Mouse (Mus musculus): ENCODE results near the gene Rhoa. TPM values are rescaled to one million over a fixed set of nuclear protein-coding genes. Genes with fewer than 3 reads are reported as not detected.
"Not testable (repeated sequence)": the region's sequence is repeated elsewhere in the genome, so short reads cannot be mapped to it uniquely, and the experiment has no call there.

Rhoa gene
- polyA plus RNA-seq, 1 experiment: 148 TPM

GRCm38 (mm10) chr9:108305170-108305569, 759 bp upstream of the Rhoa start:
- no peak for DNase-seq
- no peaks in the 10 kb centered on the region for H3K27me3 ChIP-seq (ENCODE audit: control insufficient read depth, insufficient read depth, low read length)
- peaks cover 9% of the 10 kb centered on the region for H3K4me1 ChIP-seq (replicated peaks; ENCODE audit: control insufficient read depth, insufficient read depth, low read length)
- TF ChIP-seq POLR2A (IDR thresholded peaks at IDR 0.05; ENCODE audit: control insufficient read depth, extremely low read depth, insufficient read depth, low read length, poor library complexity) (no peak), CTCF (IDR thresholded peaks at IDR 0.05; ENCODE audit: borderline replicate concordance, control insufficient read depth, extremely low read depth, insufficient read depth, low read length, poor library complexity) (no peak)
- no peaks in the 10 kb centered on the region for H3K36me3 ChIP-seq (ENCODE audit: control insufficient read depth, insufficient read depth, low read length)
- peak overlapping the region; percentile 57 for H3K4me3 ChIP-seq (ENCODE audit: control insufficient read depth, insufficient read depth, low read length)
- WGBS: 0% methylated on average over 1 of the region's 1 CpGs
- H3K27ac ChIP-seq (ENCODE audit: control insufficient read depth, insufficient read depth, low read length): no peak overlapping the region

- Histone ChIP-seq H3K4me3 (ENCODE audit: control insufficient read depth, insufficient read depth, low read length) (peak overlapping the region; percentile 95), H3K4me1 (replicated peaks; ENCODE audit: control insufficient read depth, insufficient read depth, low read length) (peaks cover 9% of the 10 kb centered on the region), H3K27me3 (ENCODE audit: control insufficient read depth, insufficient read depth, low read length) (no peaks in the 10 kb centered on the region), H3K27ac (ENCODE audit: control insufficient read depth, insufficient read depth, low read length) (peak overlapping the region; percentile 95), H3K36me3 (ENCODE audit: control insufficient read depth, insufficient read depth, low read length) (no peaks in the 10 kb centered on the region)
- WGBS: 1% methylated on average over 50 of the region's 51 CpGs
- peak; percentile 84 for DNase-seq
- no peak for TF ChIP-seq POLR2A (IDR thresholded peaks at IDR 0.05; ENCODE audit: control insufficient read depth, extremely low read depth, insufficient read depth, low read length, poor library complexity)
- 0 out of 2 replicates have a peak, but pooled peaks have one; percentile 12 for TF ChIP-seq CTCF (IDR thresholded peaks at IDR 0.05; ENCODE audit: borderline replicate concordance, control insufficient read depth, extremely low read depth, insufficient read depth, low read length, poor library complexity)
Observed at GRCm38 (mm10) chr9:108306571-108306980, 647 bp downstream of the Rhoa start.

GRCm38 (mm10) chr9:108307021-108307807, 1.3 kb downstream of the Rhoa start:
- peak overlapping the region; percentile 65 for H3K27ac ChIP-seq (ENCODE audit: control insufficient read depth, insufficient read depth, low read length)
- H3K36me3 ChIP-seq (ENCODE audit: control insufficient read depth, insufficient read depth, low read length): no peaks in the 10 kb centered on the region
- WGBS: 4% methylated on average over 12 of the region's 12 CpGs
- peaks cover 9% of the 10 kb centered on the region for H3K4me1 ChIP-seq (replicated peaks; ENCODE audit: control insufficient read depth, insufficient read depth, low read length)
- DNase-seq: no peak
- no peak for TF ChIP-seq POLR2A (IDR thresholded peaks at IDR 0.05; ENCODE audit: control insufficient read depth, extremely low read depth, insufficient read depth, low read length, poor library complexity)
- TF ChIP-seq CTCF (IDR thresholded peaks at IDR 0.05; ENCODE audit: borderline replicate concordance, control insufficient read depth, extremely low read depth, insufficient read depth, low read length, poor library complexity): no peak
- H3K27me3 ChIP-seq (ENCODE audit: control insufficient read depth, insufficient read depth, low read length): no peaks in the 10 kb centered on the region
- peak overlapping the region; percentile 95 for H3K4me3 ChIP-seq (ENCODE audit: control insufficient read depth, insufficient read depth, low read length)

GRCm38 (mm10) chr9:108308141-108308540, 2.2 kb downstream of the Rhoa start:
- DNase-seq: no peak
- no peaks in the 10 kb centered on the region; the same call in 1 of the 2 replicates for H3K36me3 ChIP-seq (ENCODE audit: control insufficient read depth, insufficient read depth, low read length)
- H3K27me3 ChIP-seq (ENCODE audit: control insufficient read depth, insufficient read depth, low read length): no peaks in the 10 kb centered on the region
- no peak for TF ChIP-seq POLR2A (IDR thresholded peaks at IDR 0.05; ENCODE audit: control insufficient read depth, extremely low read depth, insufficient read depth, low read length, poor library complexity)
- no peak for TF ChIP-seq CTCF (IDR thresholded peaks at IDR 0.05; ENCODE audit: borderline replicate concordance, control insufficient read depth, extremely low read depth, insufficient read depth, low read length, poor library complexity)
- 61% methylated on average over 2 of the region's 2 CpGs for WGBS
- peaks cover 9% of the 10 kb centered on the region for H3K4me1 ChIP-seq (replicated peaks; ENCODE audit: control insufficient read depth, insufficient read depth, low read length)
- no peak overlapping the region for H3K4me3 ChIP-seq (ENCODE audit: control insufficient read depth, insufficient read depth, low read length)
- H3K27ac ChIP-seq (ENCODE audit: control insufficient read depth, insufficient read depth, low read length): no peak overlapping the region

- no peak for DNase-seq
- WGBS: 97% methylated on average over 3 of the region's 3 CpGs
- Histone ChIP-seq H3K27me3 (ENCODE audit: control insufficient read depth, insufficient read depth, low read length) (no peaks in the 10 kb centered on the region), H3K27ac (ENCODE audit: control insufficient read depth, insufficient read depth, low read length) (no peak overlapping the region), H3K36me3 (ENCODE audit: control insufficient read depth, insufficient read depth, low read length) (peaks cover 28% of the 10 kb centered on the region), H3K4me3 (ENCODE audit: control insufficient read depth, insufficient read depth, low read length) (no peak overlapping the region), H3K4me1 (replicated peaks; ENCODE audit: control insufficient read depth, insufficient read depth, low read length) (no peaks in the 10 kb centered on the region)
- TF ChIP-seq POLR2A (IDR thresholded peaks at IDR 0.05; ENCODE audit: control insufficient read depth, extremely low read depth, insufficient read depth, low read length, poor library complexity) (no peak), CTCF (IDR thresholded peaks at IDR 0.05; ENCODE audit: borderline replicate concordance, control insufficient read depth, extremely low read depth, insufficient read depth, low read length, poor library complexity) (no peak)
Observed at GRCm38 (mm10) chr9:108317572-108317971, 11.6 kb downstream of the Rhoa start.

GRCm38 (mm10) chr9:108318462-108318861, 12.5 kb downstream of the Rhoa start:
- peaks cover 28% of the 10 kb centered on the region for H3K36me3 ChIP-seq (ENCODE audit: control insufficient read depth, insufficient read depth, low read length)
- TF ChIP-seq CTCF (IDR thresholded peaks at IDR 0.05; ENCODE audit: borderline replicate concordance, control insufficient read depth, extremely low read depth, insufficient read depth, low read length, poor library complexity) (no peak), POLR2A (IDR thresholded peaks at IDR 0.05; ENCODE audit: control insufficient read depth, extremely low read depth, insufficient read depth, low read length, poor library complexity) (no peak)
- DNase-seq: no peak
- H3K27me3 ChIP-seq (ENCODE audit: control insufficient read depth, insufficient read depth, low read length): no peaks in the 10 kb centered on the region
- H3K4me1 ChIP-seq (replicated peaks; ENCODE audit: control insufficient read depth, insufficient read depth, low read length): no peaks in the 10 kb centered on the region
- no peak overlapping the region for H3K4me3 ChIP-seq (ENCODE audit: control insufficient read depth, insufficient read depth, low read length)
- no peak overlapping the region for H3K27ac ChIP-seq (ENCODE audit: control insufficient read depth, insufficient read depth, low read length)
- 92% methylated on average over 2 of the region's 2 CpGs for WGBS

GRCm38 (mm10) chr9:108322054-108322453, 16.1 kb downstream of the Rhoa start:
- not testable (repeated sequence) for DNase-seq; H3K27me3 ChIP-seq (ENCODE audit: control insufficient read depth, insufficient read depth, low read length); H3K4me3 ChIP-seq (ENCODE audit: control insufficient read depth, insufficient read depth, low read length); H3K27ac ChIP-seq (ENCODE audit: control insufficient read depth, insufficient read depth, low read length); H3K4me1 ChIP-seq (replicated peaks; ENCODE audit: control insufficient read depth, insufficient read depth, low read length)
- peaks cover 35% of the 10 kb centered on the region for H3K36me3 ChIP-seq (ENCODE audit: control insufficient read depth, insufficient read depth, low read length)
- 91% methylated on average over 7 of the region's 7 CpGs for WGBS

Data from thymus, adult 2 months (tissue).